Mouse (Mus musculus) MEL (cell line): ENCODE data around the gene Ticam1. TPM values are rescaled to one million over a fixed set of nuclear protein-coding genes. Genes with fewer than 3 reads are reported as not detected.

ENCODE experiments used
- DNase-seq: peaks from one replicate; pipeline ENCODE4 v3.0.0; 2011; ENCODE audit warnings: low read depth, low spot score
- H3K27ac ChIP-seq: 2 replicates; pipeline ENCODE4 v1.5.1; 2012; ENCODE audit warnings: low read depth, mild to moderate bottlenecking, control low read depth, low read length, moderate library complexity; ENCODE audit not compliant: control insufficient read depth
- H3K27me3 ChIP-seq, 2 experiments: fragments of 150-350 bp in 1 of 2; sonication (generic) in 1 of 2; 2 replicates each; pipeline ENCODE4 v1.6.1; 2012; ENCODE audit warnings: low read length in 2 of 2, mild to moderate bottlenecking in 2 of 2, improper control_type of control experiment in 1 of 2, moderate library complexity in 1 of 2; ENCODE audit not compliant: insufficient read depth in 2 of 2, control insufficient read depth in 1 of 2
- H3K36me3 ChIP-seq, 2 experiments: 2 replicates each; pipeline ENCODE4 v1.6.1; 2012 to 2014; ENCODE audit warnings: low read length in 2 of 2, improper control_type of control experiment in 1 of 2, inconsistent platforms in 1 of 2, mild to moderate bottlenecking in 1 of 2; ENCODE audit not compliant: insufficient read depth in 2 of 2, control insufficient read depth in 1 of 2
- H3K4me1 ChIP-seq, 2 experiments: fragments of 150-350 bp in 1 of 2; sonication (generic) in 1 of 2; 2 replicates each; pipeline ENCODE4 v1.6.1; 2012; ENCODE audit warnings: low read length in 2 of 2, improper control_type of control experiment in 1 of 2, mild to moderate bottlenecking in 1 of 2; ENCODE audit not compliant: insufficient read depth in 2 of 2, control insufficient read depth in 1 of 2
- H3K4me3 ChIP-seq, 2 experiments: fragments of 150-350 bp in 1 of 2; sonication (generic) in 1 of 2; 2 replicates each; pipeline ENCODE4 v1.5.1; 2012; ENCODE audit warnings: low read depth in 2 of 2, low read length in 2 of 2, mild to moderate bottlenecking in 2 of 2, moderate library complexity in 2 of 2, control low read depth in 1 of 2, improper control_type of control experiment in 1 of 2; ENCODE audit not compliant: control insufficient read depth in 1 of 2, insufficient read depth in 1 of 2
- H3K79me2 ChIP-seq: 2 replicates; pipeline ENCODE4 v1.6.1; 2012; ENCODE audit warnings: mild to moderate bottlenecking, low read length, moderate library complexity; ENCODE audit not compliant: control insufficient read depth, poor library complexity, insufficient read depth
- H3K9ac ChIP-seq: 2 replicates; pipeline ENCODE4 v1.6.1; 2012; ENCODE audit warnings: low read depth, mild to moderate bottlenecking, control low read depth, low read length, moderate library complexity; ENCODE audit not compliant: control insufficient read depth, poor library complexity, severe bottlenecking
- H3K9me3 ChIP-seq: fragments of 150-350 bp; sonication (generic); replicated peaks from 2 replicates; pipeline ENCODE4 v1.6.1; 2012; ENCODE audit warnings: mild to moderate bottlenecking, low read length, improper control_type of control experiment, moderate library complexity; ENCODE audit not compliant: insufficient read depth
- BHLHE40 ChIP-seq: IDR thresholded peaks from 2 replicates; pipeline ENCODE4 v1.6.1; 2012; ENCODE audit warnings: low read depth, mild to moderate bottlenecking, inconsistent platforms, low read length, improper control_type of control experiment, borderline replicate concordance
- CHD2 ChIP-seq: IDR thresholded peaks from 2 replicates; pipeline ENCODE4 v1.6.1; 2011; ENCODE audit warnings: low read length, improper control_type of control experiment
- E2F4 ChIP-seq: IDR thresholded peaks from 2 replicates; pipeline ENCODE4 v1.6.1; 2011; ENCODE audit warnings: low read depth, low read length, improper control_type of control experiment, borderline replicate concordance
- ETS1 ChIP-seq: IDR thresholded peaks from 2 replicates; pipeline ENCODE4 v1.6.1; 2012; ENCODE audit warnings: low read depth, mild to moderate bottlenecking, inconsistent platforms, low read length, improper control_type of control experiment, moderate library complexity
- GATA1 ChIP-seq: IDR thresholded peaks from 2 replicates; pipeline ENCODE4 v1.6.1; 2011; ENCODE audit warnings: low read depth, low read length, improper control_type of control experiment
- JUND ChIP-seq: IDR thresholded peaks from 2 replicates; pipeline ENCODE4 v1.6.1; 2011; ENCODE audit warnings: low read depth, mild to moderate bottlenecking, improper control_type of control experiment, low read length
- MAZ ChIP-seq: IDR thresholded peaks from 2 replicates; pipeline ENCODE4 v1.6.1; 2012; ENCODE audit warnings: low read depth, mild to moderate bottlenecking, inconsistent platforms, low read length, improper control_type of control experiment
- NELFE ChIP-seq: IDR thresholded peaks from 2 replicates; pipeline ENCODE4 v1.6.1; 2011; ENCODE audit warnings: low read depth, low read length, improper control_type of control experiment
- POLR2A ChIP-seq, 2 experiments: IDR thresholded peaks; 2 replicates each; pipeline ENCODE4 v1.6.1; 2011 to 2012; ENCODE audit warnings: low read length in 2 of 2, mild to moderate bottlenecking in 2 of 2, control low read depth in 1 of 2, improper control_type of control experiment in 1 of 2, low read depth in 1 of 2, moderate library complexity in 1 of 2; ENCODE audit not compliant: control insufficient read depth in 1 of 2, insufficient read depth in 1 of 2, poor library complexity in 1 of 2
- POLR2AphosphoS5 ChIP-seq: IDR thresholded peaks from 2 replicates; pipeline ENCODE4 v1.6.1; 2012; ENCODE audit warnings: low read depth, borderline replicate concordance, mild to moderate bottlenecking, inconsistent platforms, low read length, moderate library complexity, mixed read lengths
- RAD21 ChIP-seq: IDR thresholded peaks from 2 replicates; pipeline ENCODE4 v1.6.1; 2011; ENCODE audit warnings: mild to moderate bottlenecking, low read depth, low read length, improper control_type of control experiment
- SIN3A ChIP-seq: IDR thresholded peaks from 2 replicates; pipeline ENCODE4 v1.6.1; 2012; ENCODE audit warnings: low read length, improper control_type of control experiment, inconsistent platforms
- SMC3 ChIP-seq: IDR thresholded peaks from 2 replicates; pipeline ENCODE4 v1.6.1; 2011; ENCODE audit warnings: low read depth, low read length, improper control_type of control experiment
- TAL1 ChIP-seq: IDR thresholded peaks from 2 replicates; pipeline ENCODE4 v1.6.1; 2012; ENCODE audit warnings: mild to moderate bottlenecking, inconsistent platforms, low read length, moderate library complexity, mixed read lengths
- TBP ChIP-seq: IDR thresholded peaks from 2 replicates; pipeline ENCODE4 v1.8.0; 2011; ENCODE audit warnings: low read depth, low read length, improper control_type of control experiment
- TCF12 ChIP-seq: IDR thresholded peaks from 2 replicates; pipeline ENCODE4 v1.6.1; 2014; ENCODE audit warnings: low read depth, mild to moderate bottlenecking, inconsistent platforms, low read length, improper control_type of control experiment, moderate library complexity
- USF1 ChIP-seq: IDR thresholded peaks from 2 replicates; pipeline ENCODE4 v1.6.1; 2014; ENCODE audit warnings: low read depth, mild to moderate bottlenecking, inconsistent platforms, low read length, improper control_type of control experiment, moderate library complexity
- ZKSCAN1 ChIP-seq: IDR thresholded peaks from 2 replicates; pipeline ENCODE4 v1.6.1; 2012; ENCODE audit warnings: low read depth, mild to moderate bottlenecking, inconsistent platforms, low read length, improper control_type of control experiment, moderate library complexity
- ZMIZ1 ChIP-seq: IDR thresholded peaks from 2 replicates; pipeline ENCODE4 v1.6.1; 2012; ENCODE audit warnings: low read depth, mild to moderate bottlenecking, inconsistent platforms, low read length, improper control_type of control experiment, moderate library complexity
- polyA plus RNA-seq, 2 experiments: library from polyadenylated mRNA; stranded (reverse) in 1 of 2; unstranded in 1 of 2; fragments of >175 nt in 1 of 2; fragments of >200 nt in 1 of 2; gene quantifications; 2 replicates each; pipeline versions ENCODE4 v1.2.1 to v1.2.4; 2012; ENCODE audit warnings: low replicate concordance in 2 of 2, low read depth in 1 of 2; ENCODE audit not compliant: insufficient read length in 2 of 2, insufficient read depth in 1 of 2, missing spikeins in 1 of 2
- total RNA-seq: library from RNA; depleted of rRNA; stranded (reverse); fragments of 300-350 nt; gene quantifications from 2 replicates; pipeline ENCODE4 v1.2.3, GENCODE M21; 2012

The Ticam1 gene
- total and polyA plus RNA-seq, 3 experiments: 4.6 to 8.7 TPM; not detected in 1

GRCm38 (mm10) chr17:56298238-56298637, 21.7 kb upstream of the Ticam1 start:
- H3K27me3 ChIP-seq: no peaks in the 10 kb centered on the region
- no peak for DNase-seq
- no peaks in the 10 kb centered on the region for H3K36me3 ChIP-seq
- no peak overlapping the region for H3K9ac ChIP-seq
- no peak overlapping the region for H3K27ac ChIP-seq
- H3K4me1 ChIP-seq: peaks cover 0 to 6% of the 10 kb centered on the region in 2 experiments; a peak in 1 of 4 replicates
- H3K79me2 ChIP-seq: no peaks in the 10 kb centered on the region
- no peak overlapping the region for H3K4me3 ChIP-seq
- TF ChIP-seq CHD2 (no peak), MAZ (no peak), TCF12 (no peak), SIN3A (no peak), ZKSCAN1 (no peak), TBP (no peak), POLR2A (IDR thresholded peaks at IDR 0.05; ENCODE audit: control insufficient read depth in 1 of 2, insufficient read depth in 1 of 2, low read depth in 1 of 2, low read length in 2 of 2, poor library complexity in 1 of 2) (no peak), ZMIZ1 (no peak), RAD21 (no peak), GATA1 (no peak), SMC3 (no peak), ETS1 (no peak), NELFE (no peak), TAL1 (no peak), POLR2AphosphoS5 (no peak), E2F4 (no peak)
- H3K9me3 ChIP-seq: no peaks in the 10 kb centered on the region

DNA sequence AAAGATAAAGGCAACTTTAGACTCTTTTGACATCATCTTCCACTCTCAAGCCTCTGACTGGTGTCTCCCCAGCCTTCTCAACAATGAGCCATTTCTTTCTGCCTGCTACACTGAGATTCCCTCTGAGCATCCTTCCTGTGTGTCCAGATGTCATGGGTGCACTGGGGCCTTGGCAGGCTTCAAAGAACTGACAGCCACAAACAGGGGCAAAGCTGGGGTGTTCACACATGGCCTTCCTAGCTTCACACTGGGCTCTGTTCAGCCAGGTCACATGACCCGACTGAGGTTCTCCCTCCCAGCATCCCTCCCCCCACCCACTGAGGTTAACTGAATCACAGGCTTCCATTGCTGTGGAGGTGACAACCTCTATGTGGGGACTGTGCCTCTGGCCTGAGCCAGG, 19.6 kb upstream of the Ticam1 start:
- H3K9me3 ChIP-seq: no peaks in the 10 kb centered on the region
- 0 out of 2 replicates have a peak, but pooled peaks have one; percentile 26 for TF ChIP-seq USF1
- TF ChIP-seq BHLHE40: no peak
- TF ChIP-seq CHD2: no peak
- no peak for TF ChIP-seq JUND
- peaks cover 2 to 4% of the 10 kb centered on the region in 2 experiments; a peak in 3 of 4 replicates for H3K4me1 ChIP-seq
- no peak overlapping the region for H3K4me3 ChIP-seq
- peaks cover 0 to 3% of the 10 kb centered on the region in 2 experiments; a peak in 1 of 4 replicates for H3K36me3 ChIP-seq
- no peak overlapping the region for H3K27ac ChIP-seq
- no peaks in the 10 kb centered on the region; the same call in 1 of the 2 replicates for H3K79me2 ChIP-seq
- no peak overlapping the region for H3K9ac ChIP-seq
- H3K27me3 ChIP-seq: no peaks in the 10 kb centered on the region
- DNase-seq: no peak
